Comparison of ENCODE assay signal across 8 mouse cellular contexts in the genomic region with DNA sequence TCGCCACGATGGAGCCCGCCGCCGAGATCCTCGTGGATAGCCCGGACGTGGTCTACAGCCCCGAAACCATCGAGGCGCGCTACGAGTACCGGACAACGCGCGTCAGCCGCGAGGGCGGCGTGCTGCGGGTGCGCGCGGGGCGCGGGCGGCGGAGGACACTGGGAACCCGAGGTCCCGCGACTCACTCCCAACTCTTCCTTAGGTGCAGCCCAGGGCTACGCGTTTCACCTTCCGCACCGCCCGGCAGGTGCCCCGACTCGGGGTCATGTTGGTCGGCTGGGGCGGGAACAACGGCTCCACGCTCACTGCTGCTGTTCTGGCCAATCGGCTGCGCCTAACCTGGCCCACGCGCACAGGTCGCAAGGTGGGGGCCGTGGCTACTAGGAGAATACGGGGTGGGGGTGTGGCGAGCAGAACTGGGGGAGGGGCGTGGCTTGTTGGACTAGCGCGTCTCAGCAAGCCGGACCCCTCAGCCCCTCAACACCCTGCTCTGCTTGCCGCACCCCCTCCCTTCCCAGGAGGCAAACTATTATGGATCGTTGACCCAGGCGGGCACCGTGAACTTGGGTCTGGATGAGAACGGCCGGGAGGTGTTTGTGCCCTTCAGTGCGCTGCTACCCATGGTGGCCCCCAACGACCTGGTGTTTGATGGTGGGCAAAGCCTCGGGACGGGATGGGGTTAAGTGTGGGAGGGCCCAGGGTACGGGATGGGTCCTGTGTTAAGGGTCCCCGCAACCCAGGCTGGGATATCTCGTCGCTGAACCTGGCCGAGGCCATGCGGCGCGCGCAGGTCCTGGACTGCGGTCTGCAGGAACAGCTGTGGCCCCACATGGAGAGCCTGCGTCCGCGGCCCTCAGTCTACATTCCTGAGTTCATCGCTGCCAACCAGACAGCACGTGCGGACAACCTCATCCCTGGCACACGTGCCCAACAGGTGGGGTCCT. TPM values are rescaled to one million over a fixed set of nuclear protein-coding genes. Genes with fewer than 3 reads are reported as not detected.
DNase-seq lines count a peak whose midpoint lies in the region; ATAC-seq and TF ChIP-seq lines count a peak whose summit lies in the region.

No protein-coding gene starts in this region.

- TF ChIP-seq EP300 in lung, postnatal 0 days (IDR thresholded peaks at IDR 0.05): no peak

- H3K27me3 ChIP-seq in heart, embryonic 11.5 days (ENCODE audit: control insufficient read depth, insufficient read depth, low read length): no peaks in the 10 kb centered on the region
- no peaks in the 10 kb centered on the region for H3K27me3 ChIP-seq in lung, postnatal 0 days (replicated peaks; ENCODE audit: insufficient read depth, low read length)
- no peaks in the 10 kb centered on the region for H3K27me3 ChIP-seq in splenic B cell, adult 2 months (ENCODE audit: control insufficient read depth, insufficient read depth, low read length, poor library complexity, severe bottlenecking)

- H3K9ac ChIP-seq in heart, embryonic 11.5 days (ENCODE audit: low read depth, low read length): peak overlapping the region; percentile 76
- H3K9ac ChIP-seq in lung, postnatal 0 days (replicated peaks; ENCODE audit: low read depth): peak overlapping the region; percentile 54

- DNase-seq in heart, postnatal 10 days: no peak
- peak; percentile 30 for DNase-seq in T-cell, adult 2 months (ENCODE audit: low spot score)
- DNase-seq in kidney, adult 9 months: peak; percentile 49
- DNase-seq in lung, postnatal 0 days (ENCODE audit: low spot score): peak; percentile 35
- peak; percentile 60 for DNase-seq in splenic B cell, adult 2 months (ENCODE audit: low read depth, low spot score)
- no peak for DNase-seq in left cerebral cortex, postnatal 14 days (ENCODE audit: low spot score in 2 of 2)

- intact Hi-C loops in heart, postnatal 10 days (cut with DNase I): no loop called here
- intact Hi-C loops in left cerebral cortex, postnatal 14 days (cut with DNase I): loop anchor here (5.0 kb wide), 1 partner anchor 38 kb away; no protein-coding TSS in a partner anchor

- no peaks in the 10 kb centered on the region for H3K9me3 ChIP-seq in heart, embryonic 11.5 days (replicated peaks; ENCODE audit: control insufficient read depth, low read length)
- no peaks in the 10 kb centered on the region for H3K9me3 ChIP-seq in lung, postnatal 0 days (ENCODE audit: low read length)

- peak overlapping the region; percentile 91 for H3K4me2 ChIP-seq in heart, embryonic 11.5 days
- H3K4me2 ChIP-seq in lung, postnatal 0 days (replicated peaks; ENCODE audit: low read depth, low read length): peak overlapping the region; percentile 98

- peaks cover 45% of the 10 kb centered on the region for H3K4me1 ChIP-seq in heart, embryonic 11.5 days (ENCODE audit: control insufficient read depth, insufficient read depth, low read length)
- H3K4me1 ChIP-seq in lung, postnatal 0 days (ENCODE audit: insufficient read depth, low read depth, low read length): peaks cover 17% of the 10 kb centered on the region

- TF ChIP-seq CTCF in lung, postnatal 0 days (IDR thresholded peaks at IDR 0.05): no peak; the same call in 1 of the 2 replicates

- peak overlapping the region; percentile 88 for H3K27ac ChIP-seq in heart, embryonic 11.5 days (ENCODE audit: low read depth, low read length)
- H3K27ac ChIP-seq in lung, postnatal 0 days (ENCODE audit: low read length): peak overlapping the region; percentile 71

- peak overlapping the region; percentile 65 for H3K4me3 ChIP-seq in heart, embryonic 11.5 days (ENCODE audit: low read depth, low read length)
- peak overlapping the region; percentile 48 for H3K4me3 ChIP-seq in lung, postnatal 0 days (ENCODE audit: low read depth, low read length)

- ATAC-seq in heart, embryonic 11.5 days (replicated peaks; ENCODE audit: insufficient number of reproducible peaks, low FRiP score, low TSS enrichment): 0 out of 2 replicates have a peak, but pooled peaks have one; percentile 0
- ATAC-seq in erythroid progenitor cell, adult 5-6 weeks (replicated peaks; ENCODE audit: low FRiP score, poor library complexity, severe bottlenecking): peak; percentile 9; the same call in 1 of the 2 replicates
- ATAC-seq in lung, postnatal 0 days: peak; percentile 13

- peaks cover 14% of the 10 kb centered on the region for H3K36me3 ChIP-seq in heart, embryonic 11.5 days (ENCODE audit: control insufficient read depth, insufficient read depth, low read length)
- 0 out of 2 replicates have a peak, but pooled peaks cover 3% of the 10 kb centered on the region for H3K36me3 ChIP-seq in lung, postnatal 0 days (ENCODE audit: insufficient read depth, low read length)
- H3K36me3 ChIP-seq in splenic B cell, adult 2 months (ENCODE audit: control insufficient read depth, insufficient read depth, low read length, poor library complexity, severe bottlenecking): no peaks in the 10 kb centered on the region

- WGBS in heart, embryonic 11.5 days (ENCODE audit: insufficient replicate concordance): 7% methylated on average over 82 of the region's 82 CpGs
- 8% methylated on average over 72 of the region's 82 CpGs for WGBS in lung, postnatal 0 days

RNA-seq across cellular contexts. Expression of a gene that starts 0.7 kb away (rescaled TPM):
- polyA plus RNA-seq in heart, embryonic 11.5 days (2014; fragmentation: Nextera tagmentation; extraction: Ambion mirVana): 86.0 and 95.3 TPM in 2 replicates
- total RNA-seq in heart, postnatal 10 days (2021): 10 to 100 TPM; 25.8 to 29.6 TPM
- 5.8 and 15.9 TPM in 2 replicates for total RNA-seq in erythroid progenitor cell, adult 5-6 weeks (2015; ENCODE audit: low replicate concordance)
- 2.5 and 8.0 TPM in 2 replicates for total RNA-seq in erythroid progenitor cell, adult 5-6 weeks (2017; ENCODE audit: low replicate concordance)
- polyA plus RNA-seq in lung, postnatal 0 days (2015; fragmentation: Nextera tagmentation; extraction: Ambion mirVana): 49.1 and 57.8 TPM in 2 replicates
- total RNA-seq in left cerebral cortex, postnatal 14 days (2021): 10 to 100 TPM; 47.5 to 51.0 TPM

RNA-seq across cellular contexts. Expression of a gene that starts 13.8 kb away (rescaled TPM):
- polyA plus RNA-seq in heart, embryonic 11.5 days (2014; fragmentation: Nextera tagmentation; extraction: Ambion mirVana): 72.5 and 78.9 TPM in 2 replicates
- total RNA-seq in heart, postnatal 10 days (2021): 10 to 100 TPM; 54.7 to 55.6 TPM
- 9.0 and 13.0 TPM in 2 replicates for total RNA-seq in erythroid progenitor cell, adult 5-6 weeks (2015; ENCODE audit: low replicate concordance)
- total RNA-seq in erythroid progenitor cell, adult 5-6 weeks (2017; ENCODE audit: low replicate concordance): 18.1 and 30.6 TPM in 2 replicates
- polyA plus RNA-seq in lung, postnatal 0 days (2015; fragmentation: Nextera tagmentation; extraction: Ambion mirVana): 117 and 125 TPM in 2 replicates
- total RNA-seq in left cerebral cortex, postnatal 14 days (2021): 100 to 1,000 TPM; 270 to 302 TPM

RNA-seq across cellular contexts. Expression of a gene that starts 21.1 kb away (rescaled TPM):
- 0.19 and 0.59 TPM in 2 replicates for polyA plus RNA-seq in heart, embryonic 11.5 days (2014; fragmentation: Nextera tagmentation; extraction: Ambion mirVana)
- 1 to 10 TPM; 1.1 to 1.6 TPM for total RNA-seq in heart, postnatal 10 days (2021)
- 2.5 and 11.7 TPM in 2 replicates for total RNA-seq in erythroid progenitor cell, adult 5-6 weeks (2015; ENCODE audit: low replicate concordance)
- total RNA-seq in erythroid progenitor cell, adult 5-6 weeks (2017; ENCODE audit: low replicate concordance): 2.3 and 3.5 TPM in 2 replicates
- 4.2 TPM in 2 replicates for polyA plus RNA-seq in lung, postnatal 0 days (2015; fragmentation: Nextera tagmentation; extraction: Ambion mirVana)
- total RNA-seq in left cerebral cortex, postnatal 14 days (2021): under 1 TPM; 0.90 to 0.97 TPM

RNA-seq across cellular contexts. Expression of a gene that starts 37.4 kb away (rescaled TPM):
- polyA plus RNA-seq in heart, embryonic 11.5 days (2014; fragmentation: Nextera tagmentation; extraction: Ambion mirVana): 0.26 and 0.37 TPM in 2 replicates
- total RNA-seq in heart, postnatal 10 days (2021): 1 to 10 TPM in 1 of 2 experiments, under 1 TPM in 1; 0.86 to 1.1 TPM
- total RNA-seq in erythroid progenitor cell, adult 5-6 weeks (2015; ENCODE audit: low replicate concordance): not detected in 2 replicates
- not detected in 2 replicates for total RNA-seq in erythroid progenitor cell, adult 5-6 weeks (2017; ENCODE audit: low replicate concordance)
- polyA plus RNA-seq in lung, postnatal 0 days (2015; fragmentation: Nextera tagmentation; extraction: Ambion mirVana): 1.3 and 2.3 TPM in 2 replicates
- total RNA-seq in left cerebral cortex, postnatal 14 days (2021): not detected

RNA-seq across cellular contexts. Expression of a gene that starts 55.6 kb away (rescaled TPM):
- 14.1 and 14.7 TPM in 2 replicates for polyA plus RNA-seq in heart, embryonic 11.5 days (2014; fragmentation: Nextera tagmentation; extraction: Ambion mirVana)
- total RNA-seq in heart, postnatal 10 days (2021): 10 to 100 TPM; 15.9 to 17.9 TPM
- 10.5 and 22.3 TPM in 2 replicates for total RNA-seq in erythroid progenitor cell, adult 5-6 weeks (2015; ENCODE audit: low replicate concordance)
- 2.8 and 15.5 TPM in 2 replicates for total RNA-seq in erythroid progenitor cell, adult 5-6 weeks (2017; ENCODE audit: low replicate concordance)
- polyA plus RNA-seq in lung, postnatal 0 days (2015; fragmentation: Nextera tagmentation; extraction: Ambion mirVana): 11.8 and 13.0 TPM in 2 replicates
- 10 to 100 TPM; 13.8 to 17.4 TPM for total RNA-seq in left cerebral cortex, postnatal 14 days (2021)

Comparison
In these comparisons a context has a peak if more than half of its experiments do, and no peak if none do; other contexts are left out.
1. DNase-seq: peak in T-cell, adult 2 months (single experiment), kidney, adult 9 months (single experiment), lung, postnatal 0 days (single experiment) and splenic B cell, adult 2 months (single experiment); none in heart, postnatal 10 days (0 of 2) and left cerebral cortex, postnatal 14 days (0 of 2).
2. RNA of a gene that starts 13.8 kb away (total RNA-seq): 270 to 302 TPM in left cerebral cortex, postnatal 14 days; 54.7 to 55.6 TPM in heart, postnatal 10 days and 9.0 to 30.6 TPM in erythroid progenitor cell, adult 5-6 weeks; every median in the first group is over 4 times any median in the second.
3. Peak in every context shown above with its lines, with median percentiles within 50 percentile points of each other: ATAC-seq.